Mouse (Mus musculus) embryonic fibroblast, embryonic 13.5 days (primary cell): ENCODE data around the gene Rasl11a.

Experiments used
- CTCF ChIP-seq: IDR thresholded peaks from 2 replicates; pipeline ENCODE4 v1.5.1; 2011; ENCODE audit warnings: mild to moderate bottlenecking, control low read depth, low read length, moderate library complexity, borderline replicate concordance; ENCODE audit not compliant: insufficient read depth
- POLR2A ChIP-seq: IDR thresholded peaks from 2 replicates; pipeline ENCODE4 v1.6.1; 2011; ENCODE audit warnings: low read depth, mild to moderate bottlenecking, control low read depth, low read length, moderate library complexity

- TF ChIP-seq POLR2A, result no peak
- no peak for TF ChIP-seq CTCF
Measured at GRCm38 (mm10) chr5:146896973-146897372, 52.1 kb downstream of the Rasl11a start.
